ENCODE assay signal across 8 mouse cellular contexts in the genomic region with DNA sequence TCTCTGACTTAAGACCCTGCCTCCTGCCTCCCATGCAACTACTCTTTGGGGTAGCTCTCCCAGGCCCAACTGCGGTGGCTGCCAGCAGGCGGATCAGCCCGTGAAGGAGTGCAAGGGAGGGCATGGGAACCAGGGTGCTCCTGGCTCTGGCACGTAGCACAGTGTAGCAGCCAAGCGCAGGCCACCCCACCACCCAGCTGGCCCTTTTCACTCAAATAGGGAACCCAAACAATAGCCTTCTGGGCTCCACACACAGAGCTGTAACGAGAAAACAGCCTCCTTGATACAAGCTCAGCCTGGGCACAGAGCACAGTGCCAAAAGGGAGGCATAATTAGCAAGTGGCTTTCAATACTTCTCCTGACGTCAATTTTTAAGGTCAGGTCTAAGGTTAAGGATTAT.
DNase-seq lines count a peak whose midpoint lies in the region; ATAC-seq and TF ChIP-seq lines count a peak whose summit lies in the region.

No protein-coding gene starts in this region.

- H3K4me1 ChIP-seq in embryonic facial prominence, embryonic 11.5 days (ENCODE audit: control insufficient read depth, insufficient read depth, low read length): no peaks in the 10 kb centered on the region; the same call in none of the 2 replicates
- peaks cover 6% of the 10 kb centered on the region for H3K4me1 ChIP-seq in midbrain, embryonic 16.5 days (ENCODE audit: control insufficient read depth, insufficient read depth, low read length)
- H3K4me1 ChIP-seq in heart, embryonic 12.5 days (replicated peaks): no peaks in the 10 kb centered on the region

- H3K36me3 ChIP-seq in embryonic facial prominence, embryonic 11.5 days (replicated peaks; ENCODE audit: control insufficient read depth, insufficient read depth, low read depth, low read length): no peaks in the 10 kb centered on the region
- no peaks in the 10 kb centered on the region for H3K36me3 ChIP-seq in midbrain, embryonic 16.5 days (ENCODE audit: control insufficient read depth, insufficient read depth, low read length)
- no peaks in the 10 kb centered on the region for H3K36me3 ChIP-seq in heart, embryonic 12.5 days

- ATAC-seq in embryonic facial prominence, embryonic 11.5 days (replicated peaks; ENCODE audit: insufficient number of reproducible peaks, low FRiP score, low TSS enrichment, low read depth): peak; percentile 54; the same call in 1 of the 2 replicates
- peak; percentile 90 for ATAC-seq in midbrain, embryonic 16.5 days
- no peak for ATAC-seq in heart, embryonic 12.5 days (ENCODE audit: insufficient number of reproducible peaks, low FRiP score)

- peak; percentile 42 for DNase-seq in gastrocnemius, adult 2 months
- no peak for DNase-seq in gastrocnemius, postnatal 36 days
- peak; percentile 18 for DNase-seq in embryonic facial prominence, embryonic 11.5 days (ENCODE audit: low spot score)
- peak; percentile 69 to 81 for DNase-seq in layer of hippocampus, adult 8-10 months (ENCODE audit: low spot score in 2 of 2)
- no peak for DNase-seq in cerebellum, adult 18-20 months
- DNase-seq in cerebellum, postnatal 36 days: no peak

- H3K4me3 ChIP-seq in gastrocnemius, adult 2 months: no peak overlapping the region
- no peak overlapping the region for H3K4me3 ChIP-seq in embryonic facial prominence, embryonic 11.5 days (ENCODE audit: low read depth, low read length)
- H3K4me3 ChIP-seq in midbrain, embryonic 16.5 days (ENCODE audit: low read depth, low read length): no peak overlapping the region
- no peak overlapping the region for H3K4me3 ChIP-seq in heart, embryonic 12.5 days

- H3K27ac ChIP-seq in gastrocnemius, adult 2 months: peak overlapping the region; percentile 6; the same call in 1 of the 2 replicates
- peak overlapping the region; percentile 31; the same call in 1 of the 2 replicates for H3K27ac ChIP-seq in embryonic facial prominence, embryonic 11.5 days (replicated peaks; ENCODE audit: low read depth, low read length)
- no peak overlapping the region for H3K27ac ChIP-seq in midbrain, embryonic 16.5 days (ENCODE audit: low read length)
- H3K27ac ChIP-seq in heart, embryonic 12.5 days (ENCODE audit: poor library complexity, severe bottlenecking): no peak overlapping the region

- H3K9me3 ChIP-seq in embryonic facial prominence, embryonic 11.5 days (replicated peaks; ENCODE audit: control insufficient read depth, low read length): no peaks in the 10 kb centered on the region
- no peaks in the 10 kb centered on the region for H3K9me3 ChIP-seq in midbrain, embryonic 16.5 days (replicated peaks; ENCODE audit: control insufficient read depth, low read length, poor library complexity, severe bottlenecking)
- no peaks in the 10 kb centered on the region for H3K9me3 ChIP-seq in heart, embryonic 12.5 days (replicated peaks)

- 49% methylated on average over 7 of the region's 7 CpGs for WGBS in embryonic facial prominence, embryonic 11.5 days
- WGBS in midbrain, embryonic 16.5 days: 32% methylated on average over 7 of the region's 7 CpGs
- WGBS in heart, embryonic 12.5 days: 73% methylated on average over 7 of the region's 7 CpGs

- no peak overlapping the region for H3K9ac ChIP-seq in embryonic facial prominence, embryonic 11.5 days (replicated peaks; ENCODE audit: low read length)
- no peak overlapping the region for H3K9ac ChIP-seq in midbrain, embryonic 16.5 days (ENCODE audit: low read depth, low read length)
- no peak overlapping the region for H3K9ac ChIP-seq in heart, embryonic 12.5 days

- no peaks in the 10 kb centered on the region for H3K27me3 ChIP-seq in embryonic facial prominence, embryonic 11.5 days (ENCODE audit: control insufficient read depth, insufficient read depth, low read length)
- no peaks in the 10 kb centered on the region for H3K27me3 ChIP-seq in midbrain, embryonic 16.5 days (ENCODE audit: control insufficient read depth, insufficient read depth, low read depth, low read length)
- no peaks in the 10 kb centered on the region for H3K27me3 ChIP-seq in heart, embryonic 12.5 days (replicated peaks)

- intact Hi-C loops in gastrocnemius, adult 2 months (cut with DNase I): no loop called here
- intact Hi-C loops in gastrocnemius, postnatal 36 days (cut with DNase I): loop anchor here (2.0 kb wide), 1 partner anchor 412 kb away; no protein-coding TSS in a partner anchor

- TF ChIP-seq CTCF in gastrocnemius, adult 2 months (IDR thresholded peaks at IDR 0.05): no peak

- H3K4me2 ChIP-seq in embryonic facial prominence, embryonic 11.5 days (ENCODE audit: low read depth, low read length): no peak overlapping the region
- no peak overlapping the region for H3K4me2 ChIP-seq in midbrain, embryonic 16.5 days (ENCODE audit: low read length)
- no peak overlapping the region for H3K4me2 ChIP-seq in heart, embryonic 12.5 days

Comparison
In these comparisons a context has a peak if more than half of its experiments do, and no peak if none do; other contexts are left out.
1. DNase-seq: peak in gastrocnemius, adult 2 months (single experiment), embryonic facial prominence, embryonic 11.5 days (single experiment) and layer of hippocampus, adult 8-10 months (2 of 2); none in gastrocnemius, postnatal 36 days (0 of 2), cerebellum, adult 18-20 months (0 of 2) and cerebellum, postnatal 36 days (0 of 2).
2. H3K27ac ChIP-seq: peak in gastrocnemius, adult 2 months (single experiment) and embryonic facial prominence, embryonic 11.5 days (single experiment); none in midbrain, embryonic 16.5 days (single experiment) and heart, embryonic 12.5 days (single experiment).